Comparison of ENCODE assay signal across 6 mouse cellular contexts in the genomic region with DNA sequence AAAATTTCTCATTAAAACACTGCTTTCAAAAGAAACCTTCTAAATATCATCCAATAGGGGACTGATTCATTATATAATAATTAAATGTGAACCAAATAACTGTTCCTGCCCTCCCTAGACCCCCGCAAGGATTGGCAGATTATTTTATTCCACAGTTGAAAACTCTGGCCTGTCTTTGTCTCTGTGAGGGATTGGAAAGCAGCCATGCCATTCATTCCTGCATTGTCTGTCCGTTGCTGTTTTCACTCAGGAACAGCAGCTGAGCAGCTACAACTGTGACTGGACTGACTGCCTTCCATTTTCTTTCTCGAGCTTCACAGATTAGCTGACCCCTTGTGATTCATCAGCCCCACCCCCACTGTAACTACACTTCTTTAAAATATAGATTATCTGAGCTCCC.
DNase-seq lines count a peak whose midpoint lies in the region; ATAC-seq lines count a peak whose summit lies in the region.
"Not testable (repeated sequence)": the region's sequence is repeated elsewhere in the genome, so short reads cannot be mapped to it uniquely, and the experiment has no call there.

No protein-coding gene starts in this region.

- H3K4me2 ChIP-seq in forebrain, embryonic 14.5 days (ENCODE audit: low read length); hindbrain, embryonic 12.5 days (replicated peaks); hindbrain, embryonic 14.5 days (replicated peaks); midbrain, embryonic 12.5 days (replicated peaks); midbrain, embryonic 14.5 days (ENCODE audit: low read length); midbrain, embryonic 16.5 days (ENCODE audit: low read length): not testable (repeated sequence)

- WGBS in forebrain, embryonic 14.5 days: no CpG with 5 or more reads among the region's 3 CpGs
- no CpG with 5 or more reads among the region's 3 CpGs for WGBS in hindbrain, embryonic 12.5 days
- WGBS in hindbrain, embryonic 14.5 days: no CpG with 5 or more reads among the region's 3 CpGs
- no CpG with 5 or more reads among the region's 3 CpGs for WGBS in midbrain, embryonic 12.5 days
- no CpG with 5 or more reads among the region's 3 CpGs for WGBS in midbrain, embryonic 14.5 days
- no CpG with 5 or more reads among the region's 3 CpGs for WGBS in midbrain, embryonic 16.5 days

- not testable (repeated sequence) for H3K36me3 ChIP-seq in forebrain, embryonic 14.5 days (ENCODE audit: control insufficient read depth, insufficient read depth, low read length); hindbrain, embryonic 12.5 days; hindbrain, embryonic 14.5 days (replicated peaks; ENCODE audit: control insufficient read depth, insufficient read depth); midbrain, embryonic 12.5 days; midbrain, embryonic 14.5 days (ENCODE audit: control insufficient read depth, insufficient read depth, low read length); midbrain, embryonic 16.5 days (ENCODE audit: control insufficient read depth, insufficient read depth, low read length)

- H3K4me3 ChIP-seq in forebrain, embryonic 14.5 days (ENCODE audit: low read depth, low read length); hindbrain, embryonic 12.5 days; hindbrain, embryonic 14.5 days (replicated peaks; ENCODE audit: low read length); midbrain, embryonic 12.5 days; midbrain, embryonic 14.5 days (replicated peaks; ENCODE audit: low read depth, low read length); midbrain, embryonic 16.5 days (ENCODE audit: low read depth, low read length): not testable (repeated sequence)

- not testable (repeated sequence) for H3K9me3 ChIP-seq in forebrain, embryonic 14.5 days (replicated peaks; ENCODE audit: control insufficient read depth, low read length); hindbrain, embryonic 12.5 days (replicated peaks); hindbrain, embryonic 14.5 days (ENCODE audit: control insufficient read depth, low read length); midbrain, embryonic 12.5 days; midbrain, embryonic 14.5 days (ENCODE audit: control insufficient read depth, low read length); midbrain, embryonic 16.5 days (replicated peaks; ENCODE audit: control insufficient read depth, low read length, poor library complexity, severe bottlenecking)

- DNase-seq in forebrain, embryonic 14.5 days (ENCODE audit: low spot score); hindbrain, embryonic 14.5 days (ENCODE audit: low spot score); midbrain, embryonic 14.5 days: not testable (repeated sequence)

- H3K9ac ChIP-seq in forebrain, embryonic 14.5 days (ENCODE audit: low read length); hindbrain, embryonic 12.5 days; hindbrain, embryonic 14.5 days; midbrain, embryonic 12.5 days (replicated peaks); midbrain, embryonic 14.5 days (replicated peaks; ENCODE audit: low read length); midbrain, embryonic 16.5 days (ENCODE audit: low read depth, low read length): not testable (repeated sequence)

- not testable (repeated sequence) for H3K27ac ChIP-seq in forebrain, embryonic 14.5 days (ENCODE audit: low read depth, low read length); hindbrain, embryonic 12.5 days; hindbrain, embryonic 14.5 days; midbrain, embryonic 12.5 days (replicated peaks); midbrain, embryonic 14.5 days (replicated peaks; ENCODE audit: low read depth, low read length); midbrain, embryonic 16.5 days (ENCODE audit: low read length)

- H3K4me1 ChIP-seq in forebrain, embryonic 14.5 days (ENCODE audit: control insufficient read depth, insufficient read depth, low read length); hindbrain, embryonic 12.5 days; hindbrain, embryonic 14.5 days (replicated peaks; ENCODE audit: control insufficient read depth, insufficient read depth, low read length); midbrain, embryonic 12.5 days; midbrain, embryonic 14.5 days (ENCODE audit: control insufficient read depth, insufficient read depth, low read length); midbrain, embryonic 16.5 days (ENCODE audit: control insufficient read depth, insufficient read depth, low read length): not testable (repeated sequence)

- not testable (repeated sequence) for H3K27me3 ChIP-seq in forebrain, embryonic 14.5 days (replicated peaks; ENCODE audit: control insufficient read depth, insufficient read depth, low read length); hindbrain, embryonic 12.5 days; hindbrain, embryonic 14.5 days (ENCODE audit: control insufficient read depth, insufficient read depth, low read length); midbrain, embryonic 12.5 days; midbrain, embryonic 14.5 days (ENCODE audit: control insufficient read depth, insufficient read depth, low read length); midbrain, embryonic 16.5 days (ENCODE audit: control insufficient read depth, insufficient read depth, low read depth, low read length)

- peak; percentile 23; the same call in 1 of the 2 replicates for ATAC-seq in forebrain, embryonic 14.5 days
- ATAC-seq in hindbrain, embryonic 12.5 days (ENCODE audit: low FRiP score): peak; percentile 50; the same call in 1 of the 2 replicates
- peak; percentile 48; the same call in 1 of the 2 replicates for ATAC-seq in hindbrain, embryonic 14.5 days (ENCODE audit: low FRiP score)
- ATAC-seq in midbrain, embryonic 12.5 days (ENCODE audit: low FRiP score, low read depth): peak; percentile 44; the same call in 1 of the 2 replicates
- ATAC-seq in midbrain, embryonic 14.5 days (ENCODE audit: low FRiP score, low TSS enrichment): peak; percentile 40; the same call in 1 of the 2 replicates
- peak; percentile 56; the same call in 1 of the 2 replicates for ATAC-seq in midbrain, embryonic 16.5 days
